Mouse (Mus musculus) left cerebral cortex, adult 11 months (tissue): ENCODE measurements at regions not wholly inside any gene's neighbourhood (a gene's known extent, or its start where the extent isn't known, plus 50 kb on each side); places are given as distances from the start of the nearest gene placed in this dataset.
"Not testable (repeated sequence)": the region's sequence is repeated elsewhere in the genome, so short reads cannot be mapped to it uniquely, and the experiment has no call there.

ENCODE experiments used
- DNase-seq: peaks from one replicate; pipeline ENCODE4 v3.0.0; 2022; ENCODE audit warnings: low spot score

GRCm38 (mm10) chr9:23651300-23651699 lies 428.4 kb downstream of the Bmper start:
- DNase-seq, result no peak

GRCm38 (mm10) chr9:23653086-23653485 lies 430.2 kb downstream of the Bmper start:
- no peak for DNase-seq

- no peak for DNase-seq
Observed at GRCm38 (mm10) chr9:23654777-23655176, 431.9 kb downstream of the Bmper start.

- DNase-seq, result no peak
Observed at GRCm38 (mm10) chr9:23665960-23666359, 431.8 kb upstream of the Npsr1 start.

- no peak for DNase-seq
Observed at GRCm38 (mm10) chr9:23669230-23669629, 428.6 kb upstream of the Npsr1 start.

GRCm38 (mm10) chr9:23670642-23671041 lies 427.2 kb upstream of the Npsr1 start:
- no peak for DNase-seq

- DNase-seq, result no peak
Observed at GRCm38 (mm10) chr9:23673347-23673860, 424.4 kb upstream of the Npsr1 start.

- DNase-seq, result no peak
Observed at GRCm38 (mm10) chr9:23674833-23675232, 423.0 kb upstream of the Npsr1 start.

- no peak for DNase-seq
Observed at GRCm38 (mm10) chr9:23689456-23689855, 408.3 kb upstream of the Npsr1 start.

GRCm38 (mm10) chr9:23692768-23693441 lies 404.9 kb upstream of the Npsr1 start:
- no peak for DNase-seq

GRCm38 (mm10) chr9:23693442-23693829 lies 404.4 kb upstream of the Npsr1 start:
- no peak for DNase-seq

- no peak for DNase-seq
Observed at GRCm38 (mm10) chr9:23694481-23694880, 403.3 kb upstream of the Npsr1 start.

GRCm38 (mm10) chr9:23700567-23700966 lies 397.2 kb upstream of the Npsr1 start:
- no peak for DNase-seq

- DNase-seq, result not testable (repeated sequence)
Observed at GRCm38 (mm10) chr9:23717584-23717983, 380.2 kb upstream of the Npsr1 start.

GRCm38 (mm10) chr9:23728816-23729215 lies 369.0 kb upstream of the Npsr1 start:
- peak; percentile 60 for DNase-seq

GRCm38 (mm10) chr9:23752478-23752877 lies 345.3 kb upstream of the Npsr1 start:
- no peak for DNase-seq

- DNase-seq, result no peak
Observed at GRCm38 (mm10) chr9:23786660-23787059, 311.1 kb upstream of the Npsr1 start.
